Mouse (Mus musculus) liver, embryonic 14.5 days (tissue): ENCODE results near the gene Slc12a5.

Source experiments
- CTCF ChIP-seq: IDR thresholded peaks from 2 replicates; pipeline ENCODE4 v1.5.1; 2016; ENCODE audit warnings: antibody characterized with exemption, low read depth, control low read depth
- EP300 ChIP-seq: IDR thresholded peaks from 2 replicates; pipeline ENCODE4 v1.6.1; 2016; ENCODE audit warnings: antibody characterized with exemption, low read depth

GRCm38 (mm10) chr2:164947506-164947905, 13.1 kb upstream of the Slc12a5 start:
- no peak for TF ChIP-seq CTCF
- TF ChIP-seq EP300: no peak
